Mouse (Mus musculus): ENCODE measurements around the gene Slc25a4.

Gene Slc25a4

GRCm38 (mm10) chr8:46204974-46205640 lies 6.0 kb downstream of the Slc25a4 start:
- DNase-seq: no peak

- DNase-seq: no peak
These were observed 6.8 kb downstream of the Slc25a4 start for GRCm38 (mm10) chr8:46204301-46204700.

- DNase-seq: no peak
These were observed 8.7 kb downstream of the Slc25a4 start for GRCm38 (mm10) chr8:46202350-46202749.

GRCm38 (mm10) chr8:46197673-46198072 lies 13.4 kb downstream of the Slc25a4 start:
- no peak for DNase-seq

- DNase-seq: no peak
These were observed 14.2 kb downstream of the Slc25a4 start for GRCm38 (mm10) chr8:46196877-46197276.

GRCm38 (mm10) chr8:46193100-46193499 lies 18.0 kb downstream of the Slc25a4 start:
- DNase-seq: no peak

- DNase-seq: peak; percentile 69
These were observed 25.7 kb downstream of the Slc25a4 start for GRCm38 (mm10) chr8:46185361-46185760.

- no peak for DNase-seq
These were observed 30.9 kb downstream of the Slc25a4 start for GRCm38 (mm10) chr8:46180136-46180535.

GRCm38 (mm10) chr8:46173651-46174050 lies 37.4 kb downstream of the Slc25a4 start:
- no peak for DNase-seq

GRCm38 (mm10) chr8:46163870-46164190 lies 47.3 kb downstream of the Slc25a4 start:
- no peak for DNase-seq

- DNase-seq: peak; percentile 97
These were observed 47.9 kb downstream of the Slc25a4 start for GRCm38 (mm10) chr8:46162953-46163869.
